Mouse (Mus musculus): ENCODE data around the gene Trpm4.

Gene Trpm4

GRCm38 (mm10) chr7:45346905-45347304 lies 13.3 kb upstream of the Trpm4 start:
- in situ Hi-C loops (cut with MboI, MseI) = no loop called here

GRCm38 (mm10) chr7:45343543-45343942 lies 10.0 kb upstream of the Trpm4 start:
- in situ Hi-C loops (cut with MboI, MseI) = loop anchor here (5.0 kb wide), 1 partner anchor 36 kb away; no protein-coding TSS in a partner anchor

- in situ Hi-C loops (cut with MboI, MseI) = loop anchor here (5.0 kb wide), 1 partner anchor 35 kb away; no protein-coding TSS in a partner anchor
These were observed 8.5 kb upstream of the Trpm4 start for GRCm38 (mm10) chr7:45342081-45342480.

- in situ Hi-C loops (cut with MboI, MseI) = loop anchor here (5.0 kb wide), 1 partner anchor 34 kb away; no protein-coding TSS in a partner anchor
These were observed 7.7 kb upstream of the Trpm4 start for GRCm38 (mm10) chr7:45341303-45341702.

- in situ Hi-C loops (cut with MboI, MseI) = loop anchor here (5.0 kb wide), 1 partner anchor 33 kb away; no protein-coding TSS in a partner anchor
These were observed 7.1 kb upstream of the Trpm4 start for GRCm38 (mm10) chr7:45340669-45341068.

- in situ Hi-C loops (cut with MboI, MseI) = loop anchor here (5.0 kb wide), 1 partner anchor 33 kb away; no protein-coding TSS in a partner anchor
These were observed 6.5 kb upstream of the Trpm4 start for GRCm38 (mm10) chr7:45340066-45340442.

- in situ Hi-C loops (cut with MboI, MseI) = loop anchor here (5.0 kb wide), 1 partner anchor 32 kb away; no protein-coding TSS in a partner anchor
These were observed 6.0 kb upstream of the Trpm4 start for GRCm38 (mm10) chr7:45339410-45340065.

- in situ Hi-C loops (cut with MboI, MseI) = no loop called here
These were observed 4.8 kb upstream of the Trpm4 start for GRCm38 (mm10) chr7:45338161-45338911.

GRCm38 (mm10) chr7:45337469-45337868 lies 3.9 kb upstream of the Trpm4 start:
- in situ Hi-C loops (cut with MboI, MseI) = no loop called here

- in situ Hi-C loops (cut with MboI, MseI) = no loop called here
These were observed 2.7 kb upstream of the Trpm4 start for GRCm38 (mm10) chr7:45336319-45336718.

GRCm38 (mm10) chr7:45335056-45335455 lies 1.5 kb upstream of the Trpm4 start, which contains the start of gene Hrc:
Gene Hrc, plus strand, starts transcription at chr7:45335290.
- in situ Hi-C loops (cut with MboI, MseI) = no loop called here

- in situ Hi-C loops (cut with MboI, MseI) = no loop called here
These were observed 1.0 kb upstream of the Trpm4 start for GRCm38 (mm10) chr7:45334605-45335004.

GRCm38 (mm10) chr7:45332685-45333425 lies 725 bp downstream of the Trpm4 start:
- in situ Hi-C loops (cut with MboI, MseI) = no loop called here

GRCm38 (mm10) chr7:45331502-45331901 lies 2.1 kb downstream of the Trpm4 start:
- in situ Hi-C loops (cut with MboI, MseI) = no loop called here

- in situ Hi-C loops (cut with MboI, MseI) = no loop called here
These were observed 4.6 kb downstream of the Trpm4 start for GRCm38 (mm10) chr7:45328841-45329475.

- in situ Hi-C loops (cut with MboI, MseI) = no loop called here
These were observed 7.8 kb downstream of the Trpm4 start for GRCm38 (mm10) chr7:45325800-45326199.

- in situ Hi-C loops (cut with MboI, MseI) = no loop called here
These were observed 10.5 kb downstream of the Trpm4 start for GRCm38 (mm10) chr7:45323069-45323468.

- in situ Hi-C loops (cut with MboI, MseI) = no loop called here
These were observed 11.3 kb downstream of the Trpm4 start for GRCm38 (mm10) chr7:45322245-45322644.

GRCm38 (mm10) chr7:45316536-45316935 lies 17.0 kb downstream of the Trpm4 start:
- in situ Hi-C loops (cut with MboI, MseI) = no loop called here

GRCm38 (mm10) chr7:45315182-45315701 lies 18.3 kb downstream of the Trpm4 start:
- in situ Hi-C loops (cut with MboI, MseI) = no loop called here

GRCm38 (mm10) chr7:45313495-45313894 lies 20.1 kb downstream of the Trpm4 start:
- in situ Hi-C loops (cut with MboI, MseI) = no loop called here
